Mouse (Mus musculus) stomach, embryonic 15.5 days (tissue): ENCODE results near the gene Pih1d2. TPM values are rescaled to one million over a fixed set of nuclear protein-coding genes. Genes with fewer than 3 reads are reported as not detected.
"Not testable (repeated sequence)": the region's sequence is repeated elsewhere in the genome, so short reads cannot be mapped to it uniquely, and the experiment has no call there.

Source experiments
- ATAC-seq: fragments of 200-750 bp; cut with Nextera tagmentation; 2 replicates; pipeline ENCODE4 v1.8.0; 2017; ENCODE audit warnings: low read depth, moderate number of reproducible peaks, moderate TSS enrichment; ENCODE audit not compliant: insufficient read depth, low FRiP score
- H3K27ac ChIP-seq: fragments of 300-500 bp; sonication (generic); 2 replicates; pipeline ENCODE4 v1.5.1; 2015; ENCODE audit warnings: mild to moderate bottlenecking, inconsistent platforms
- H3K27me3 ChIP-seq: fragments of 300-500 bp; sonication (generic); replicated peaks from 2 replicates; pipeline ENCODE4 v1.6.1; 2015; ENCODE audit warnings: inconsistent platforms
- H3K36me3 ChIP-seq: fragments of 300-500 bp; sonication (generic); 2 replicates; pipeline ENCODE4 v1.6.1; 2015; ENCODE audit warnings: inconsistent platforms
- H3K4me1 ChIP-seq: fragments of 300-500 bp; sonication (generic); 2 replicates; pipeline ENCODE4 v1.6.1; 2015; ENCODE audit warnings: inconsistent platforms
- H3K4me2 ChIP-seq: fragments of 300-500 bp; sonication (generic); 2 replicates; pipeline ENCODE4 v1.6.1; 2015; ENCODE audit warnings: mild to moderate bottlenecking, inconsistent platforms
- H3K4me3 ChIP-seq: fragments of 300-500 bp; sonication (generic); replicated peaks from 2 replicates; pipeline ENCODE4 v1.5.1; 2015; ENCODE audit warnings: inconsistent platforms
- H3K9ac ChIP-seq: fragments of 300-500 bp; sonication (generic); 2 replicates; pipeline ENCODE4 v1.6.1; 2015; ENCODE audit warnings: inconsistent platforms
- H3K9me3 ChIP-seq: fragments of 300-500 bp; sonication (generic); 2 replicates; pipeline ENCODE4 v1.6.1; 2016; ENCODE audit warnings: inconsistent platforms
- WGBS: fragments of 180-500 bp; shearing (Covaris S2); methylation state at CpG from one replicate; pipeline ENCODE4 v1.1.7; 2015; 5-methylcytosine and 5-hydroxymethylcytosine counted together
- polyA plus RNA-seq: library from polyadenylated mRNA; unstranded; fragments of >200 nt; fragmentation: Nextera tagmentation; extraction: Ambion mirVana; gene quantifications from 2 replicates; pipeline ENCODE4 v1.2.1, GENCODE M21; 2015

The Pih1d2 gene
- polyA plus RNA-seq, 1 experiment from 2014 or later, result 2.4 TPM

- H3K27me3 ChIP-seq, result no peaks in the 10 kb centered on the region
- no peaks in the 10 kb centered on the region for H3K9me3 ChIP-seq
- H3K36me3 ChIP-seq, result peaks cover 39% of the 10 kb centered on the region
- 95% methylated on average over 8 of the region's 8 CpGs for WGBS
- H3K4me3 ChIP-seq, result no peak overlapping the region
- no peak overlapping the region for H3K9ac ChIP-seq
- H3K27ac ChIP-seq, result no peak overlapping the region
- ATAC-seq, result no peak
- no peak overlapping the region for H3K4me2 ChIP-seq
- H3K4me1 ChIP-seq, result peaks cover 5% of the 10 kb centered on the region
Measured at GRCm38 (mm10) chr9:50596973-50597372, 20.1 kb upstream of the Pih1d2 start.

GRCm38 (mm10) chr9:50601536-50601935, 15.6 kb upstream of the Pih1d2 start:
- ATAC-seq, result no peak
- Histone ChIP-seq H3K9me3 (no peaks in the 10 kb centered on the region), H3K27me3 (no peaks in the 10 kb centered on the region), H3K9ac (no peak overlapping the region), H3K4me3 (no peak overlapping the region), H3K36me3 (peaks cover 34% of the 10 kb centered on the region), H3K27ac (no peak overlapping the region), H3K4me1 (peaks cover 18% of the 10 kb centered on the region), H3K4me2 (peak overlapping the region; percentile 27)
- 80% methylated on average over 6 of the region's 6 CpGs for WGBS

DNA sequence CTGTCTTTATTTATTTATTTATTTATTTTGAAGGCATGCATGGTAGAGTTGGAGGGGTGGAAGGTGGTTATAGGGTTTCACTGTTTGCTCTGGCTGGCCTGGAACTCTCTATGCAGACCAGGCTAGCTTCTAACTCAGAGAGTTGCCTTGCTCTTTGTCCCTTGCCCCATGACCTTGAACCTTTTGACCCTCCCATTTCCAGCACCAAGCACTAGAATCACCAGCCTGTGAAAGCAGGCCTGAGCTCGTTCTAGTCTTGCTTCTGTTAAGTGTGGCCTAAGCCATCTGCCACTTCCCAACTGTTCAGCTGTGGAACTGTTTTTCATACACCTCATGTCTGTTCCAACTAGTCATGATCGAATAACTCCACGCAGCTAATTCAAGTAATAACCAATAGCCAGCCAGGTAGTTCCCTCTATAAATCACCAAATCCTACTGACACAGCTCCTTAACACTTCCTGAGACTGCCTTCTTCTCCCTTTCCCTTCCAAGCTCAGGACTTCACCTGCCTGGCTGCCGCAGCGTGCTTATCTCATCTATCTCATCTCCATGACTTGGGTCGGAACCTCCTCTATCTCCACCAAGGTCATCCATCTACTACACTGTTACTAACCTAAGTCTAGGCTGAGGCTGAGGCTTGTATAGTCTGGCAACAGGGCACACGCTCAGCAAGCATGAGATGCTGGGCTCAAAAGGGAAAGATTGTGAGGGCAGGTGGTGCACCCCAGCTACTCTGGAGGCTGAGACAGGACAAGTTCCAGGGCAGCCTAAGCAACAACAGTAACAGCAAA, 14.9 kb upstream of the Pih1d2 start:
- H3K4me1 ChIP-seq, result peaks cover 18% of the 10 kb centered on the region
- H3K27ac ChIP-seq, result no peak overlapping the region
- no peaks in the 10 kb centered on the region for H3K9me3 ChIP-seq
- H3K27me3 ChIP-seq, result no peaks in the 10 kb centered on the region
- ATAC-seq, result no peak
- H3K36me3 ChIP-seq, result peaks cover 28% of the 10 kb centered on the region
- peak overlapping the region; percentile 92 for H3K4me3 ChIP-seq
- peak overlapping the region; percentile 60; the same call in 1 of the 2 replicates for H3K9ac ChIP-seq
- 80% methylated on average over 7 of the region's 7 CpGs for WGBS
- peak overlapping the region; percentile 79 for H3K4me2 ChIP-seq

- ATAC-seq, result peak; percentile 97
- 1% methylated on average over 48 of the region's 48 CpGs for WGBS
- H3K9ac ChIP-seq, result peak within 1 kb of the TSS; percentile 60
- peaks cover 20% of the 10 kb centered on the region for H3K36me3 ChIP-seq
- H3K9me3 ChIP-seq, result no peaks in the 10 kb centered on the region
- H3K27me3 ChIP-seq, result no peaks in the 10 kb centered on the region
- H3K4me3 ChIP-seq, result peak within 1 kb of the TSS; percentile 92
- H3K4me1 ChIP-seq, result peaks cover 18% of the 10 kb centered on the region
- peak within 1 kb of the TSS; percentile 79 for H3K4me2 ChIP-seq
- peak within 1 kb of the TSS; percentile 85 for H3K27ac ChIP-seq
Measured at GRCm38 (mm10) chr9:50603189-50603997, 13.7 kb upstream of the Pih1d2 start, which contains the start of the genes Sdhd and Timm8b. Gene Sdhd, minus strand, starts transcription at chr9:50603812. Gene Timm8b, plus strand, starts transcription at chr9:50603910.

DNA sequence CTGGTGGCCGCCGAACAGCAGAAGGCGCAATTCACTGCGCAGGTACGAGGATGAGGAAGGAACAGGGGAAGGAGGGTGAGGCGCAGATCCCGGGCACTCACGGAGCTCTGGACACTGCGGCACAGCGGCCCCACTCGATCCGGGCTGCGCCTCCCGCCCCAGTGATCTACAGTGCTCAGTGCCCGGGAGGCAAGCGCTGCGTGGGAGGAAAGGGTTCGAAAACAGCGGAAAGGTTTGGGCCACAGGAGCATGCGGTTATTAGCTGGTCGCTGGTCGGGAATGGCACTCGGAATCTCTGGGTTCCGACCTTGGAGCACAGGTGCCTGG, 13.2 kb upstream of the Pih1d2 start:
- Histone ChIP-seq H3K27ac (peak overlapping the region; percentile 85), H3K4me1 (peaks cover 18% of the 10 kb centered on the region), H3K4me2 (peak overlapping the region; percentile 79), H3K9ac (peak overlapping the region; percentile 55), H3K9me3 (no peaks in the 10 kb centered on the region), H3K27me3 (no peaks in the 10 kb centered on the region), H3K36me3 (peaks cover 16% of the 10 kb centered on the region; the same call in 1 of the 2 replicates), H3K4me3 (peak overlapping the region; percentile 92)
- WGBS, result under 1% methylated on average over 24 of the region's 24 CpGs
- ATAC-seq, result peak; percentile 75

DNA sequence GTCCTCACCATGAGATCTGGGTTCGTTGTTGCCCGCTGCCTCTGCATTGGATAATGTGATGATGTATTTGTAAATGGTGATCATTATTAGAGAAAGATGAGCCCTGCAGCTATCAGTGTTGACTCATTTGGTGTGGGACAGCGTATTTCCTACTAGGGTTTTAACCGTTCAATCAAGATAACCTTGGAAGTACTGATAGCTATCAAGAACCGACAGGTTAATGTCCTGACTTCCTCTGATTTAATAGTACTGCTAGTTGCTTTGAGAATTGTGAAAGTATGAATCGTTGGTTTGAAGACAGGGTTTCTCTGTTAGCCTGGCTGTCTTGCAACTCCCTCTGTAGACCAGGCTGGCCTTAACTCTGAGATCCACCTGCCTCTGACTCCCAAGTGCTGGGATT, 12.8 kb upstream of the Pih1d2 start:
- peaks cover 13% of the 10 kb centered on the region; the same call in 1 of the 2 replicates for H3K36me3 ChIP-seq
- WGBS, result 1% methylated on average over 6 of the region's 6 CpGs
- peak overlapping the region; percentile 79 for H3K4me2 ChIP-seq
- peak overlapping the region; percentile 92 for H3K4me3 ChIP-seq
- peak overlapping the region; percentile 55 for H3K9ac ChIP-seq
- no peaks in the 10 kb centered on the region for H3K9me3 ChIP-seq
- no peaks in the 10 kb centered on the region for H3K27me3 ChIP-seq
- H3K4me1 ChIP-seq, result peaks cover 18% of the 10 kb centered on the region
- H3K27ac ChIP-seq, result peak overlapping the region; percentile 85
- no peak for ATAC-seq

DNA sequence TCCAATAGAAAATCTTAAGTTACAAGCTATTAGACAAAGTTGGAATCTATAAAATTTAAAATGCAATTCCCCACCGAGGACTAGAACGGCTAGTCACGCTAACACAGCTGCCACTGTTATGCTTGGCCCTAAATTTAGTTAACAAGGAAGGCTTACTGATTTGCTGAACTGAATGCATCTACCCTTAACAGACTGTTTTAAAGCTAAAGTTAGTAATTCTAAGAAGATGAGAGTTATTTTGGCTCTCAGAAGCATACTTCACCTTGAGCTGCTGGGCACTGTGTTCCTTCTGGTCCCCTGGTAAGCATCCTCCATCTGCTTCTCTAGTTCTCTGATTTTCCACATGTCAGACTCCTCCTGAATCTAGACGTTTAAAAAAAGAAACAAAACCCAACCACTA, 5.0 kb upstream of the Pih1d2 start:
- peaks cover 22% of the 10 kb centered on the region for H3K36me3 ChIP-seq
- no peak for ATAC-seq
- no peak overlapping the region for H3K4me3 ChIP-seq
- no peaks in the 10 kb centered on the region for H3K27me3 ChIP-seq
- no peak overlapping the region for H3K4me2 ChIP-seq
- no peak overlapping the region for H3K9ac ChIP-seq
- WGBS, result 86% methylated on average over 4 of the region's 4 CpGs
- H3K27ac ChIP-seq, result no peak overlapping the region
- no peaks in the 10 kb centered on the region for H3K9me3 ChIP-seq
- no peaks in the 10 kb centered on the region for H3K4me1 ChIP-seq

DNA sequence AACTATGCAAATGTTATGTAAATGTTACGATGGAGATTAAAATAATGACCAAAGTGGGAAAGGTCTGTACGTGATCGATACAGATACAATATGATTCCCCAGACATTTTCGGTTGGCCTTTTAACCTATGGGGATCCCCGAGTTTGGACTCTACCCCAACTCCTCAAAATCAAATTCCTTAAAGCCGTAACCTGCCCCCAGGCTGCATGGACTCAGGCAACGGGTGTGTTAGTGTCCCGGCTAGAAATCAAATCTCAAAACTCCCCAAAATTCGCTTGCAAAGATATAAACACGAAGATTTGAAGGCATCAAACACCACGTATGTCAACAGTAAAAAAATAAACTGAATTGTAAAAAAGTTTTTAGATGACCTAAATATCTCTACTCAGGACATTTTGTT, 960 bp upstream of the Pih1d2 start:
- WGBS, result 36% methylated on average over 11 of the region's 11 CpGs
- no peaks in the 10 kb centered on the region for H3K4me1 ChIP-seq
- H3K9me3 ChIP-seq, result no peaks in the 10 kb centered on the region
- H3K27ac ChIP-seq, result peak overlapping the region; percentile 93; the same call in 1 of the 2 replicates
- H3K4me3 ChIP-seq, result peak overlapping the region; percentile 84
- no peaks in the 10 kb centered on the region for H3K27me3 ChIP-seq
- ATAC-seq, result no peak
- peaks cover 15% of the 10 kb centered on the region for H3K36me3 ChIP-seq
- peak overlapping the region; percentile 66 for H3K4me2 ChIP-seq
- peak overlapping the region; percentile 80 for H3K9ac ChIP-seq

- H3K9ac ChIP-seq, result no peak overlapping the region
- ATAC-seq, result no peak
Measured at GRCm38 (mm10) chr9:50617794-50618330, 741 bp downstream of the Pih1d2 start.

DNA sequence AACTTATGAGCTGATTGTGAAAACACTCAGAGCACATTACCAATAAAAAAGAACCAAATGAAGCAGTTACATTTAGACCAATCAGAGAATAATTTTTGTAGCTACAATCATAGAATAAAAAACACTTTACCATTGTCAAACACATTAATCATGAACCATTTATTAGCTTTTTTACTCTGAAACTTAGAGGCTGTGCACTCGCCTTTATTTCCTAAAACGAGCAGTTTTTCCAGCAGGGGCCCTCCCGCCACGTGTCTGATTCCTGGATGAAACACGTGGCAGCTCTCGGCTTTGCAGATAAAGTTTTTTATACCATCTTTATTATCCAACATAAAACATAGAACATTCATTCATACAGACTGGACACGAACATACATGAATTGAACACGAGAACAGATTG, 13.8 kb downstream of the Pih1d2 start:
- H3K36me3 ChIP-seq, H3K27ac ChIP-seq, H3K4me3 ChIP-seq, H3K4me1 ChIP-seq, H3K9me3 ChIP-seq, H3K9ac ChIP-seq, H3K4me2 ChIP-seq, ATAC-seq, H3K27me3 ChIP-seq: not testable (repeated sequence)
- WGBS, result 90% methylated on average over 6 of the region's 8 CpGs

More at GRCm38 (mm10) chr9:50617794-50618330, 741 bp downstream of the Pih1d2 start:
- no peaks in the 10 kb centered on the region for H3K4me1 ChIP-seq
- WGBS, result 56% methylated on average over 9 of the region's 9 CpGs
- H3K4me3 ChIP-seq, result peak overlapping the region; percentile 84
- no peaks in the 10 kb centered on the region for H3K9me3 ChIP-seq
- peak overlapping the region; percentile 66 for H3K4me2 ChIP-seq
- H3K36me3 ChIP-seq, result peaks cover 14% of the 10 kb centered on the region
- H3K27me3 ChIP-seq, result no peaks in the 10 kb centered on the region
- no peak overlapping the region for H3K27ac ChIP-seq

DNA sequence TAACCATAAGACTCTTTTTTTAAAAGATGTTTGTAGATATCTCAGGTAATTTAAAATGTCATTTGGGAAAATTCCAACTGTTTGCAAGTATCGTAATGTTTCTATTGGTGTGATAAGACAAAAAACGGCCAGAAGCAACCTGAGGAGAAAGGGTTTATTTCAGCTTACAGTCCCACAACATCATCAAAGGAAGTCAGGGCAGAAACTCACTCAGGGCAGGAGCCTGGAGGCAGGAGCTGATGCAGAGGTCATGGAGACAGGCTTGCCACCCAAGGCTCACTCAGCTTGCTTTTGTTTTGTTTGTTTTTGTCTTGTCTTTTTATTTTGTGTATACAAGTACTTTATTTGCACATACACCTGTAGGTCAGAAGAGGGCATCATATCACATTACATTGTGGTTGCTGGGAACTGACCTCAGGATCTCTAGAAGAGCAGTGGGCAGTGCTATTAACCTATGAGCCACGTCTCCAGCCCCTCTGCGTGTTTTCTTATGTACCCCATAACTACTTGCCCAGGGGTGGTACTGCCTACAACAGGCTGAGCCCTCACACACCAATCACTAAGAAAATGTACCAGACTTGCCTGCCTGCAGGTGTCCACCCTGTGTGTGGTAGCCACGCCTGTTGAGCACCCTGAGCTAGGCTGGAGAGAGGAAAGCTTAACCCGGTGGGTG, 15.0 kb downstream of the Pih1d2 start:
- no peaks in the 10 kb centered on the region for H3K9me3 ChIP-seq
- H3K4me2 ChIP-seq, result no peak overlapping the region
- peaks cover 7% of the 10 kb centered on the region; the same call in 1 of the 2 replicates for H3K36me3 ChIP-seq
- no peak overlapping the region for H3K4me3 ChIP-seq
- H3K27me3 ChIP-seq, result no peaks in the 10 kb centered on the region
- H3K9ac ChIP-seq, result no peak overlapping the region
- H3K27ac ChIP-seq, result no peak overlapping the region
- ATAC-seq, result no peak
- WGBS, result 84% methylated on average over 6 of the region's 6 CpGs
- H3K4me1 ChIP-seq, result no peaks in the 10 kb centered on the region
